Comparison of ENCODE assay signal across 9 mouse cellular contexts in the genomic region with DNA sequence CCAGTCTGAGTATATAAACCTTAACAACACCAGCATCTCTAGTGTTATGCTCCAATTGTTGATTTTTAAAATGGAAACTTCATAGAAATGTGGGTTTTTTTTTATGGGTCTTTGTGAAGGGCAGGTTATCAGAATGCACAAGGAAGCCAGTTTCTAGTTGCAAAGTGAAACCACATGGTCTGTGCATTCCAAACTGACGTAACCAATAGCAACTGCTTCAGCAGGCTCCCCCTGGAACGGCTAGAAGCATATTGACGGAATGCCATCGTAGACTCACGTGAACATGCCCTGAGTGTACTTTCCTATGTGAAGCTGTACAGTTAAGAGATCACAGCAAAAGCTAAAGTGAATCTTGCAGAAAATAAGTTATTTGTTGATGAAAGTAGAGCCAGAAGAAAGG.
A peak's percentile ranks its signal among the peaks of the same experiment; 100 is the strongest.
DNase-seq lines count a peak whose midpoint lies in the region; ATAC-seq and TF ChIP-seq lines count a peak whose summit lies in the region.
"Had no signal": no experiment of that assay in that cellular context is flagged by ENCODE, and none has a peak within 500 bp of the region (broad histone marks: within the 10 kb centered on the region; RNA-seq: fewer than 3 reads in every experiment).

No protein-coding gene starts in this region.

- H3K4me3 ChIP-seq in forebrain, embryonic 15.5 days, result no peak overlapping the region
- H3K4me3 ChIP-seq in liver, postnatal 0 days (ENCODE audit: low read depth, low read length), result no peak overlapping the region

- no peak overlapping the region for H3K27ac ChIP-seq in forebrain, embryonic 15.5 days (replicated peaks)
- H3K27ac ChIP-seq in liver, postnatal 0 days (ENCODE audit: low read depth), result no peak overlapping the region

- 0 out of 2 replicates have a peak, but pooled peaks cover 7% of the 10 kb centered on the region for H3K4me1 ChIP-seq in forebrain, embryonic 15.5 days
- H3K4me1 ChIP-seq in liver, postnatal 0 days (ENCODE audit: insufficient read depth), result 0 out of 2 replicates have a peak, but pooled peaks cover 3% of the 10 kb centered on the region

- H3K9me3 ChIP-seq in forebrain, embryonic 15.5 days, result no peaks in the 10 kb centered on the region
- no peaks in the 10 kb centered on the region for H3K9me3 ChIP-seq in liver, postnatal 0 days (ENCODE audit: low read length)

- peak overlapping the region; percentile 5; the same call in 1 of the 2 replicates for H3K4me2 ChIP-seq in forebrain, embryonic 15.5 days (replicated peaks)
- H3K4me2 ChIP-seq in liver, postnatal 0 days (ENCODE audit: low read depth, low read length), result peak overlapping the region; percentile 47

- peak; percentile 86 for ATAC-seq in forebrain, embryonic 15.5 days (replicated peaks)
- ATAC-seq in liver, postnatal 0 days, result no peak
- no peak for ATAC-seq in erythroid progenitor cell, adult 5-6 weeks (replicated peaks; ENCODE audit: low FRiP score, poor library complexity, severe bottlenecking)

- DNase-seq in lung, postnatal 36 days, result peak; percentile 4
- DNase-seq in lung, postnatal 10 days, result no peak
- no peak for DNase-seq in liver, postnatal 0 days
- no peak for DNase-seq in layer of hippocampus, adult 11-12 months (ENCODE audit: low spot score)
- no peak for DNase-seq in testis, postnatal 10 days (ENCODE audit: low spot score)
- no peak for DNase-seq in frontal cortex, postnatal 14 days (ENCODE audit: low spot score in 2 of 2)
- DNase-seq: left cerebral cortex, postnatal 4 days had no signal

- H3K36me3 ChIP-seq in forebrain, embryonic 15.5 days, result no peaks in the 10 kb centered on the region
- H3K36me3 ChIP-seq in liver, postnatal 0 days (replicated peaks; ENCODE audit: insufficient read depth, low read length), result no peaks in the 10 kb centered on the region

- no peak for TF ChIP-seq CTCF in liver, postnatal 0 days (IDR thresholded peaks at IDR 0.05; ENCODE audit: low read depth)

- TF ChIP-seq EP300 in liver, postnatal 0 days (IDR thresholded peaks at IDR 0.05; ENCODE audit: low read depth), result no peak

- H3K27me3 ChIP-seq in forebrain, embryonic 15.5 days, result no peaks in the 10 kb centered on the region
- no peaks in the 10 kb centered on the region for H3K27me3 ChIP-seq in liver, postnatal 0 days (ENCODE audit: insufficient read depth, low read length)

- H3K9ac ChIP-seq in forebrain, embryonic 15.5 days (replicated peaks), result no peak overlapping the region
- H3K9ac ChIP-seq in liver, postnatal 0 days (replicated peaks), result no peak overlapping the region

- WGBS in forebrain, embryonic 15.5 days, result 15% methylated on average over 5 of the region's 5 CpGs
- 23% methylated on average over 5 of the region's 5 CpGs for WGBS in liver, postnatal 0 days (ENCODE audit: insufficient replicate concordance)
